Mouse (Mus musculus): Measurements from ENCODE around the gene Rnf186. TPM values are rescaled to one million over a fixed set of nuclear protein-coding genes. Genes with fewer than 3 reads are reported as not detected.

Rnf186 gene
- total and polyA plus RNA-seq, 2 experiments from 2014 or later, result not detected

GRCm38 (mm10) chr4:139007353-139007752 lies 40.4 kb downstream of the Rnf186 start:
- DNase-seq (ENCODE audit: low spot score), result no peak
- H3K27me3 ChIP-seq (ENCODE audit: insufficient read depth, low read length), result 0 out of 2 replicates have a peak, but pooled peaks cover 5% of the 10 kb centered on the region

GRCm38 (mm10) chr4:139007981-139008536 lies 41.1 kb downstream of the Rnf186 start:
- Histone ChIP-seq H3K9ac (replicated peaks; ENCODE audit: low read length, poor library complexity, severe bottlenecking) (no peak overlapping the region), H3K4me2 (ENCODE audit: low read depth, low read length, poor library complexity, severe bottlenecking) (no peak overlapping the region), H3K27ac (ENCODE audit: low read depth, low read length) (no peak overlapping the region), H3K4me3 (ENCODE audit: low read depth, low read length) (no peak overlapping the region), H3K36me3 (ENCODE audit: insufficient read depth, low read length) (no peaks in the 10 kb centered on the region), H3K9me3 (ENCODE audit: low read length) (no peaks in the 10 kb centered on the region), H3K27me3 (ENCODE audit: insufficient read depth, low read length) (0 out of 2 replicates have a peak, but pooled peaks cover 5% of the 10 kb centered on the region), H3K4me1 (ENCODE audit: insufficient read depth, low read length) (no peaks in the 10 kb centered on the region)
- DNase-seq (ENCODE audit: low spot score) (no peak), ATAC-seq (ENCODE audit: low FRiP score) (no peak)
- 65% methylated on average over 6 of the region's 6 CpGs for WGBS
- TF ChIP-seq CTCF (IDR thresholded peaks at IDR 0.05), result no peak

More at GRCm38 (mm10) chr4:139007353-139007752, 40.4 kb downstream of the Rnf186 start:
- WGBS, result 88% methylated on average over 3 of the region's 3 CpGs
- Histone ChIP-seq H3K4me2 (ENCODE audit: low read depth, low read length, poor library complexity, severe bottlenecking) (no peak overlapping the region), H3K4me3 (ENCODE audit: low read depth, low read length) (no peak overlapping the region), H3K27ac (ENCODE audit: low read depth, low read length) (no peak overlapping the region), H3K9ac (replicated peaks; ENCODE audit: low read length, poor library complexity, severe bottlenecking) (no peak overlapping the region), H3K36me3 (ENCODE audit: insufficient read depth, low read length) (no peaks in the 10 kb centered on the region), H3K9me3 (ENCODE audit: low read length) (no peaks in the 10 kb centered on the region), H3K4me1 (ENCODE audit: insufficient read depth, low read length) (no peaks in the 10 kb centered on the region)
- no peak for TF ChIP-seq CTCF (IDR thresholded peaks at IDR 0.05)
- ATAC-seq (ENCODE audit: low FRiP score), result no peak

- H3K9me3 ChIP-seq (ENCODE audit: low read length), result no peaks in the 10 kb centered on the region
- H3K4me1 ChIP-seq (ENCODE audit: insufficient read depth, low read length), result no peaks in the 10 kb centered on the region
- H3K27me3 ChIP-seq (ENCODE audit: insufficient read depth, low read length), result 0 out of 2 replicates have a peak, but pooled peaks cover 5% of the 10 kb centered on the region
- 96% methylated on average over 13 of the region's 13 CpGs for WGBS
- DNase-seq (ENCODE audit: low spot score), result no peak
- no peaks in the 10 kb centered on the region for H3K36me3 ChIP-seq (ENCODE audit: insufficient read depth, low read length)
- TF ChIP-seq CTCF (IDR thresholded peaks at IDR 0.05), result no peak
- H3K4me2 ChIP-seq (ENCODE audit: low read depth, low read length, poor library complexity, severe bottlenecking), result no peak overlapping the region
- H3K4me3 ChIP-seq (ENCODE audit: low read depth, low read length), result no peak overlapping the region
- H3K27ac ChIP-seq (ENCODE audit: low read depth, low read length), result no peak overlapping the region
- H3K9ac ChIP-seq (replicated peaks; ENCODE audit: low read length, poor library complexity, severe bottlenecking), result no peak overlapping the region
- ATAC-seq (ENCODE audit: low FRiP score), result no peak
Observed at GRCm38 (mm10) chr4:139011201-139011702, 44.3 kb downstream of the Rnf186 start.

- DNase-seq (ENCODE audit: low spot score) (no peak), ATAC-seq (ENCODE audit: low FRiP score) (no peak)
- TF ChIP-seq CTCF (IDR thresholded peaks at IDR 0.05), result no peak
- Histone ChIP-seq H3K27ac (ENCODE audit: low read depth, low read length) (no peak overlapping the region), H3K9ac (replicated peaks; ENCODE audit: low read length, poor library complexity, severe bottlenecking) (no peak overlapping the region), H3K4me2 (ENCODE audit: low read depth, low read length, poor library complexity, severe bottlenecking) (no peak overlapping the region), H3K27me3 (ENCODE audit: insufficient read depth, low read length) (no peaks in the 10 kb centered on the region), H3K36me3 (ENCODE audit: insufficient read depth, low read length) (no peaks in the 10 kb centered on the region), H3K4me1 (ENCODE audit: insufficient read depth, low read length) (no peaks in the 10 kb centered on the region), H3K4me3 (ENCODE audit: low read depth, low read length) (no peak overlapping the region), H3K9me3 (ENCODE audit: low read length) (no peaks in the 10 kb centered on the region)
- 89% methylated on average over 11 of the region's 11 CpGs for WGBS
Observed at GRCm38 (mm10) chr4:139013281-139013680, 46.4 kb downstream of the Rnf186 start.

GRCm38 (mm10) chr4:139014793-139015192 lies 47.9 kb downstream of the Rnf186 start:
- H3K4me3 ChIP-seq (ENCODE audit: low read depth, low read length), result no peak overlapping the region
- H3K9me3 ChIP-seq (ENCODE audit: low read length), result no peaks in the 10 kb centered on the region
- DNase-seq (ENCODE audit: low spot score) (no peak), ATAC-seq (ENCODE audit: low FRiP score) (no peak)
- no peak overlapping the region for H3K27ac ChIP-seq (ENCODE audit: low read depth, low read length)
- no peak overlapping the region for H3K4me2 ChIP-seq (ENCODE audit: low read depth, low read length, poor library complexity, severe bottlenecking)
- 83% methylated on average over 6 of the region's 6 CpGs for WGBS
- no peaks in the 10 kb centered on the region for H3K36me3 ChIP-seq (ENCODE audit: insufficient read depth, low read length)
- no peaks in the 10 kb centered on the region for H3K4me1 ChIP-seq (ENCODE audit: insufficient read depth, low read length)
- TF ChIP-seq CTCF (IDR thresholded peaks at IDR 0.05), result peak; percentile 53
- H3K27me3 ChIP-seq (ENCODE audit: insufficient read depth, low read length), result no peaks in the 10 kb centered on the region
- no peak overlapping the region for H3K9ac ChIP-seq (replicated peaks; ENCODE audit: low read length, poor library complexity, severe bottlenecking)

Other genes with a start within 250 kb of the Rnf186 start
- gene Pla2g2c, start 242.3 kb upstream of the Rnf186 start, total RNA-seq (2014; rRNA removed), result 0.44 TPM in 1 of 2 replicates, not detected in the other
- 0.54 and 0.57 TPM in 2 replicates for gene Pla2g2c, start 242.3 kb upstream of the Rnf186 start, polyA plus RNA-seq (2015; fragmentation: Nextera tagmentation; extraction: Ambion mirVana)
- gene Ubxn10, start 229.9 kb upstream of the Rnf186 start, total RNA-seq (2014; rRNA removed), result 5.4 and 9.6 TPM in 2 replicates
- 3.5 and 4.3 TPM in 2 replicates for gene Ubxn10, start 229.9 kb upstream of the Rnf186 start, polyA plus RNA-seq (2015; fragmentation: Nextera tagmentation; extraction: Ambion mirVana)
- gene Pla2g2f, start 209.5 kb upstream of the Rnf186 start, total RNA-seq (2014; rRNA removed), result 0.33 and 1.9 TPM in 2 replicates
- gene Pla2g2f, start 209.5 kb upstream of the Rnf186 start, polyA plus RNA-seq (2015; fragmentation: Nextera tagmentation; extraction: Ambion mirVana), result 0.06 TPM in 1 of 2 replicates, not detected in the other
- 0.47 TPM in 1 of 2 replicates, not detected in the other for gene Pla2g2d, start 191.4 kb upstream of the Rnf186 start, total RNA-seq (2014; rRNA removed)
- gene Pla2g2d, start 191.4 kb upstream of the Rnf186 start, polyA plus RNA-seq (2015; fragmentation: Nextera tagmentation; extraction: Ambion mirVana), result 0.38 and 0.52 TPM in 2 replicates
- 0.76 and 2.5 TPM in 2 replicates for gene Pla2g5, start 103.6 kb upstream of the Rnf186 start, total RNA-seq (2014; rRNA removed)
- gene Pla2g5, start 103.6 kb upstream of the Rnf186 start, polyA plus RNA-seq (2015; fragmentation: Nextera tagmentation; extraction: Ambion mirVana), result 0.64 and 0.81 TPM in 2 replicates
- gene Gm13030, start 93.1 kb upstream of the Rnf186 start, total RNA-seq (2014; rRNA removed), result not detected in 2 replicates
- not detected in 2 replicates for gene Gm13030, start 93.1 kb upstream of the Rnf186 start, polyA plus RNA-seq (2015; fragmentation: Nextera tagmentation; extraction: Ambion mirVana)
- not detected in 2 replicates for gene Pla2g2e, start 89.2 kb upstream of the Rnf186 start, total RNA-seq (2014; rRNA removed)
- gene Pla2g2e, start 89.2 kb upstream of the Rnf186 start, polyA plus RNA-seq (2015; fragmentation: Nextera tagmentation; extraction: Ambion mirVana), result not detected in 2 replicates
- 8.5 and 9.0 TPM in 2 replicates for gene Otud3, start 53.2 kb upstream of the Rnf186 start, total RNA-seq (2014; rRNA removed)
- gene Otud3, start 53.2 kb upstream of the Rnf186 start, polyA plus RNA-seq (2015; fragmentation: Nextera tagmentation; extraction: Ambion mirVana), result 3.1 and 3.8 TPM in 2 replicates
- 1.9 and 2.9 TPM in 2 replicates for gene Tmco4, start 5.8 kb downstream of the Rnf186 start, total RNA-seq (2014; rRNA removed)
- gene Tmco4, start 5.8 kb downstream of the Rnf186 start, polyA plus RNA-seq (2015; fragmentation: Nextera tagmentation; extraction: Ambion mirVana), result 1.1 and 1.3 TPM in 2 replicates
- 4.2 and 5.9 TPM in 2 replicates for gene Htr6, start 108.5 kb downstream of the Rnf186 start, total RNA-seq (2014; rRNA removed)
- 1.0 and 1.1 TPM in 2 replicates for gene Htr6, start 108.5 kb downstream of the Rnf186 start, polyA plus RNA-seq (2015; fragmentation: Nextera tagmentation; extraction: Ambion mirVana)
- gene Nbl1, start 125.9 kb downstream of the Rnf186 start, total RNA-seq (2014; rRNA removed), result 60.7 and 62.2 TPM in 2 replicates
- 53.4 and 55.7 TPM in 2 replicates for gene Nbl1, start 125.9 kb downstream of the Rnf186 start, polyA plus RNA-seq (2015; fragmentation: Nextera tagmentation; extraction: Ambion mirVana)
- 21.9 and 31.0 TPM in 2 replicates for gene Minos1, start 164.0 kb downstream of the Rnf186 start, total RNA-seq (2014; rRNA removed)
- gene Minos1, start 164.0 kb downstream of the Rnf186 start, polyA plus RNA-seq (2015; fragmentation: Nextera tagmentation; extraction: Ambion mirVana), result 377 and 397 TPM in 2 replicates
- gene Capzb, start 225.8 kb downstream of the Rnf186 start, total RNA-seq (2014; rRNA removed), result 84.0 and 108 TPM in 2 replicates
- 308 and 309 TPM in 2 replicates for gene Capzb, start 225.8 kb downstream of the Rnf186 start, polyA plus RNA-seq (2015; fragmentation: Nextera tagmentation; extraction: Ambion mirVana)